Mouse (Mus musculus) pancreas, adult 10 weeks (tissue): Measurements from ENCODE around the gene Igsf3. TPM values are rescaled to one million over a fixed set of nuclear protein-coding genes. Genes with fewer than 3 reads are reported as not detected.

Experiments used
- polyA plus RNA-seq: library from polyadenylated mRNA; stranded (reverse); fragments of 350-450 nt; fragmentation: Illumina TruSeq; extraction: RNeasy Lipid Tissue Mini Kit (QIAGEN cat#74804); gene quantifications from one replicate; pipeline ENCODE4 v1.2.3, GENCODE M21; 2015; ENCODE audit warnings: low read depth, low replicate concordance; ENCODE audit not compliant: insufficient read depth

Gene Igsf3
- polyA plus RNA-seq = 1.5 TPM

GRCm38 (mm10) chr3:101376538-101377247, at the start of gene Igsf3:
Gene Igsf3 (plus strand): TSS chr3:101377083.

Other genes with a start within 250 kb of the Igsf3 start
- gene Cd2, start 89.1 kb upstream of the Igsf3 start, polyA plus RNA-seq = 1.00 TPM
- 41.4 TPM for gene Atp1a1, start 227.6 kb downstream of the Igsf3 start, polyA plus RNA-seq